Mouse (Mus musculus): ENCODE data around the gene Trim6. TPM values are rescaled to one million over a fixed set of nuclear protein-coding genes. Genes with fewer than 3 reads are reported as not detected.
"Not testable (repeated sequence)": the region's sequence is repeated elsewhere in the genome, so short reads cannot be mapped to it uniquely, and the experiment has no call there.

Trim6 gene
- polyA plus RNA-seq, 1 experiment from 2014 or later = 3.1 TPM

GRCm38 (mm10) chr7:104199822-104200221 is 18.8 kb upstream of the Trim6 start:
- H3K9ac ChIP-seq (ENCODE audit: low read length) = no peak overlapping the region
- H3K27me3 ChIP-seq (ENCODE audit: control insufficient read depth, insufficient read depth, low read length) = no peaks in the 10 kb centered on the region
- H3K36me3 ChIP-seq (ENCODE audit: control insufficient read depth, insufficient read depth, low read length) = no peaks in the 10 kb centered on the region
- no peak overlapping the region for H3K4me2 ChIP-seq (ENCODE audit: low read depth)
- H3K9me3 ChIP-seq (ENCODE audit: control insufficient read depth, low read length) = no peaks in the 10 kb centered on the region
- DNase-seq (ENCODE audit: low spot score) (peak; percentile 72), ATAC-seq (ENCODE audit: insufficient read depth, low FRiP score, low TSS enrichment) (peak; percentile 31; the same call in 1 of the 2 replicates)
- WGBS = 9% methylated on average over 5 of the region's 5 CpGs
- H3K4me3 ChIP-seq (ENCODE audit: low read depth, low read length) = no peak overlapping the region
- H3K27ac ChIP-seq (ENCODE audit: low read depth, low read length) = no peak overlapping the region
- H3K4me1 ChIP-seq (ENCODE audit: control insufficient read depth, insufficient read depth, low read length) = no peaks in the 10 kb centered on the region

GRCm38 (mm10) chr7:104206197-104206596 is 12.4 kb upstream of the Trim6 start:
- ATAC-seq (ENCODE audit: insufficient read depth, low FRiP score, low TSS enrichment) = no peak
- Histone ChIP-seq H3K9ac (ENCODE audit: low read length) (no peak overlapping the region), H3K27me3 (ENCODE audit: control insufficient read depth, insufficient read depth, low read length) (no peaks in the 10 kb centered on the region), H3K4me2 (ENCODE audit: low read depth) (no peak overlapping the region), H3K4me1 (ENCODE audit: control insufficient read depth, insufficient read depth, low read length) (no peaks in the 10 kb centered on the region), H3K9me3 (ENCODE audit: control insufficient read depth, low read length) (no peaks in the 10 kb centered on the region), H3K36me3 (ENCODE audit: control insufficient read depth, insufficient read depth, low read length) (no peaks in the 10 kb centered on the region), H3K4me3 (ENCODE audit: low read depth, low read length) (no peak overlapping the region), H3K27ac (ENCODE audit: low read depth, low read length) (no peak overlapping the region)
- WGBS = 97% methylated on average over 7 of the region's 7 CpGs
- no peak for DNase-seq (ENCODE audit: low spot score)

- no peak overlapping the region for H3K27ac ChIP-seq (ENCODE audit: low read depth, low read length)
- H3K9ac ChIP-seq (ENCODE audit: low read length) = no peak overlapping the region
- no peaks in the 10 kb centered on the region for H3K9me3 ChIP-seq (ENCODE audit: control insufficient read depth, low read length)
- H3K4me3 ChIP-seq (ENCODE audit: low read depth, low read length) = no peak overlapping the region
- H3K27me3 ChIP-seq (ENCODE audit: control insufficient read depth, insufficient read depth, low read length) = no peaks in the 10 kb centered on the region
- 0 out of 2 replicates have a peak, but pooled peaks cover 3% of the 10 kb centered on the region for H3K4me1 ChIP-seq (ENCODE audit: control insufficient read depth, insufficient read depth, low read length)
- no peak overlapping the region for H3K4me2 ChIP-seq (ENCODE audit: low read depth)
- no peak for DNase-seq (ENCODE audit: low spot score)
- no peak for ATAC-seq (ENCODE audit: insufficient read depth, low FRiP score, low TSS enrichment)
- WGBS = 63% methylated on average over 1 of the region's 1 CpGs
- no peaks in the 10 kb centered on the region for H3K36me3 ChIP-seq (ENCODE audit: control insufficient read depth, insufficient read depth, low read length)
Observed at GRCm38 (mm10) chr7:104216011-104216535, 2.5 kb upstream of the Trim6 start.

GRCm38 (mm10) chr7:104217881-104218280 is 712 bp upstream of the Trim6 start:
- DNase-seq (ENCODE audit: low spot score) (no peak), ATAC-seq (ENCODE audit: insufficient read depth, low FRiP score, low TSS enrichment) (no peak)
- no peak overlapping the region for H3K4me2 ChIP-seq (ENCODE audit: low read depth)
- H3K4me3 ChIP-seq (ENCODE audit: low read depth, low read length) = no peak overlapping the region
- no peak overlapping the region for H3K9ac ChIP-seq (ENCODE audit: low read length)
- 77% methylated on average over 2 of the region's 2 CpGs for WGBS
- no peaks in the 10 kb centered on the region for H3K36me3 ChIP-seq (ENCODE audit: control insufficient read depth, insufficient read depth, low read length)
- H3K27me3 ChIP-seq (ENCODE audit: control insufficient read depth, insufficient read depth, low read length) = no peaks in the 10 kb centered on the region
- 0 out of 2 replicates have a peak, but pooled peaks cover 3% of the 10 kb centered on the region for H3K4me1 ChIP-seq (ENCODE audit: control insufficient read depth, insufficient read depth, low read length)
- no peaks in the 10 kb centered on the region for H3K9me3 ChIP-seq (ENCODE audit: control insufficient read depth, low read length)
- no peak overlapping the region for H3K27ac ChIP-seq (ENCODE audit: low read depth, low read length)

- Histone ChIP-seq H3K36me3 (ENCODE audit: control insufficient read depth, insufficient read depth, low read length) (no peaks in the 10 kb centered on the region), H3K27ac (ENCODE audit: low read depth, low read length) (no peak overlapping the region), H3K4me1 (ENCODE audit: control insufficient read depth, insufficient read depth, low read length) (no peaks in the 10 kb centered on the region), H3K4me3 (ENCODE audit: low read depth, low read length) (no peak overlapping the region), H3K4me2 (ENCODE audit: low read depth) (no peak overlapping the region), H3K9ac (ENCODE audit: low read length) (no peak overlapping the region), H3K9me3 (ENCODE audit: control insufficient read depth, low read length) (no peaks in the 10 kb centered on the region), H3K27me3 (ENCODE audit: control insufficient read depth, insufficient read depth, low read length) (no peaks in the 10 kb centered on the region)
- DNase-seq (ENCODE audit: low spot score) (no peak), ATAC-seq (ENCODE audit: insufficient read depth, low FRiP score, low TSS enrichment) (no peak)
- 28% methylated on average over 2 of the region's 2 CpGs for WGBS
Observed at GRCm38 (mm10) chr7:104231203-104231602, 12.6 kb downstream of the Trim6 start.

- H3K4me3 ChIP-seq (ENCODE audit: low read depth, low read length) = no peak overlapping the region
- no peak overlapping the region for H3K9ac ChIP-seq (ENCODE audit: low read length)
- H3K9me3 ChIP-seq (ENCODE audit: control insufficient read depth, low read length) = no peaks in the 10 kb centered on the region
- H3K4me1 ChIP-seq (ENCODE audit: control insufficient read depth, insufficient read depth, low read length) = no peaks in the 10 kb centered on the region
- no peak overlapping the region for H3K4me2 ChIP-seq (ENCODE audit: low read depth)
- no peaks in the 10 kb centered on the region for H3K27me3 ChIP-seq (ENCODE audit: control insufficient read depth, insufficient read depth, low read length)
- ATAC-seq (ENCODE audit: insufficient read depth, low FRiP score, low TSS enrichment) (no peak), DNase-seq (ENCODE audit: low spot score) (no peak)
- no peak overlapping the region for H3K27ac ChIP-seq (ENCODE audit: low read depth, low read length)
- H3K36me3 ChIP-seq (ENCODE audit: control insufficient read depth, insufficient read depth, low read length) = no peaks in the 10 kb centered on the region
Observed at GRCm38 (mm10) chr7:104240857-104241256, 22.3 kb downstream of the Trim6 start.

- Histone ChIP-seq H3K4me3 (ENCODE audit: low read depth, low read length) (no peak overlapping the region), H3K27ac (ENCODE audit: low read depth, low read length) (no peak overlapping the region), H3K9ac (ENCODE audit: low read length) (no peak overlapping the region), H3K36me3 (ENCODE audit: control insufficient read depth, insufficient read depth, low read length) (no peaks in the 10 kb centered on the region), H3K4me1 (ENCODE audit: control insufficient read depth, insufficient read depth, low read length) (no peaks in the 10 kb centered on the region), H3K9me3 (ENCODE audit: control insufficient read depth, low read length) (no peaks in the 10 kb centered on the region), H3K27me3 (ENCODE audit: control insufficient read depth, insufficient read depth, low read length) (no peaks in the 10 kb centered on the region), H3K4me2 (ENCODE audit: low read depth) (no peak overlapping the region)
- ATAC-seq (ENCODE audit: insufficient read depth, low FRiP score, low TSS enrichment) (no peak), DNase-seq (ENCODE audit: low spot score) (no peak)
- WGBS = 59% methylated on average over 1 of the region's 1 CpGs
Observed at GRCm38 (mm10) chr7:104243616-104244015, 25.0 kb downstream of the Trim6 start.

- Histone ChIP-seq H3K4me3 (ENCODE audit: low read depth, low read length) (peak within 1 kb of the TSS; percentile 28), H3K36me3 (ENCODE audit: control insufficient read depth, insufficient read depth, low read length) (no peaks in the 10 kb centered on the region), H3K4me2 (ENCODE audit: low read depth) (peak within 1 kb of the TSS; percentile 41), H3K9me3 (ENCODE audit: control insufficient read depth, low read length) (no peaks in the 10 kb centered on the region), H3K27me3 (ENCODE audit: control insufficient read depth, insufficient read depth, low read length) (no peaks in the 10 kb centered on the region), H3K4me1 (ENCODE audit: control insufficient read depth, insufficient read depth, low read length) (no peaks in the 10 kb centered on the region), H3K27ac (ENCODE audit: low read depth, low read length) (no peak within 1 kb of the TSS), H3K9ac (ENCODE audit: low read length) (peak within 1 kb of the TSS; percentile 48)
- 14% methylated on average over 13 of the region's 13 CpGs for WGBS
- ATAC-seq (ENCODE audit: insufficient read depth, low FRiP score, low TSS enrichment) (peak; percentile 35; the same call in 1 of the 2 replicates), DNase-seq (ENCODE audit: low spot score) (peak; percentile 52)
Observed at GRCm38 (mm10) chr7:104244287-104245181, 25.9 kb downstream of the Trim6 start, which contains the start of gene Trim34a. Gene Trim34a (plus strand): TSS chr7:104244457.

- not testable (repeated sequence) for DNase-seq (ENCODE audit: low spot score); H3K4me2 ChIP-seq (ENCODE audit: low read depth); H3K9ac ChIP-seq (ENCODE audit: low read length); H3K4me3 ChIP-seq (ENCODE audit: low read depth, low read length); H3K27me3 ChIP-seq (ENCODE audit: control insufficient read depth, insufficient read depth, low read length); ATAC-seq (ENCODE audit: insufficient read depth, low FRiP score, low TSS enrichment); H3K4me1 ChIP-seq (ENCODE audit: control insufficient read depth, insufficient read depth, low read length); H3K27ac ChIP-seq (ENCODE audit: low read depth, low read length); H3K36me3 ChIP-seq (ENCODE audit: control insufficient read depth, insufficient read depth, low read length); H3K9me3 ChIP-seq (ENCODE audit: control insufficient read depth, low read length)
- 90% methylated on average over 4 of the region's 4 CpGs for WGBS
Observed at GRCm38 (mm10) chr7:104260380-104260779, 41.8 kb downstream of the Trim6 start.
